Mouse (Mus musculus) gastrocnemius, adult 18-20 months (tissue): ENCODE data around the gene Nfyb. TPM values are rescaled to one million over a fixed set of nuclear protein-coding genes. Genes with fewer than 3 reads are reported as not detected.
A peak's percentile ranks its signal among the peaks of the same experiment; 100 is the strongest.

ENCODE experiments used
- DNase-seq: peaks from one replicate; pipeline ENCODE4 v3.0.0; 2021; ENCODE audit warnings: low spot score
- total RNA-seq, 2 experiments: library from RNA; stranded (reverse); gene quantifications; 2 replicates each; pipeline ENCODE4 v1.2.3; 2021

The Nfyb gene
- total RNA-seq, 2 experiments from 2014 or later = 34.2 to 37.9 TPM

DNA sequence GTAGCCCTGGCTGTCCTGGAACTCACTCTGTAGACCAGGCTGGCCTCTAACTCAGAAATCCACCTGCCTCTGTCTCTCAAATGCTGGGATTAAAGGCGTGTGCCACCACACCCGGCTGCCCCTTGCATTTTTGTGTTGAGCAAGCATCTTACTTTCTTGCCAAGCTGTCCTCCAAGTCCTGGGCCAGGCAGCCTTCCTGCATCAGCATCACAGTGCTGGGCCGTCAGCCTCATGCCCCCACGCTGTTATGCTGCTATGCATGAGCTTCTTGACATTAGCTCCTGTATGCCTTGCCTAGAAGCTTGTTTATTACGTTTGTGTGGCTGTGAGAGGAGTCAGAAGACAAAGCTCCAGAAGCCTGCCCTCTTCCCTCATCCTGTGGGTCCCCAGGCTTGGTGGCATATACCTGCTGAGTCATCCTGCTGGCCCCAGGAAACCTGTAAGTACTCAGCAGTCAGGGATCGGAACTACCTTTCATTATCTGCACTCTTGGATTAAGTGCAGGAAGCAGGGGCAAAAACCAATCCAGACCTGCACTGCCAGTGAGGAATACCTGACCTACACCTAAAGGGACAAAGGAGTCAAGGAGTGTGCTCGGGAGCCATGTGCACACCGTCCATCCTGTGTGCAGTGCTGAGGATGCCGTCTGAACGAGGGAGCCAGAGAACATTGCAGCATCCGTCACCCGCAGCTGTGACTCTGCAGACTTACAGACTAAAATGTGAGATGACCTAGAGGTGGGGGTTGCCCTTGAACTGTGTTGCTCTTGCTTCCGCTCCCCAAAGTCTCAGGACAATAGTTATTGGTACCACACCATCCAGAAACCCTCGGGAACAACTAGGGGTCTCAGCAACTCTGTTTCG, 16.7 kb downstream of the Nfyb start:
- no peak for DNase-seq

DNA sequence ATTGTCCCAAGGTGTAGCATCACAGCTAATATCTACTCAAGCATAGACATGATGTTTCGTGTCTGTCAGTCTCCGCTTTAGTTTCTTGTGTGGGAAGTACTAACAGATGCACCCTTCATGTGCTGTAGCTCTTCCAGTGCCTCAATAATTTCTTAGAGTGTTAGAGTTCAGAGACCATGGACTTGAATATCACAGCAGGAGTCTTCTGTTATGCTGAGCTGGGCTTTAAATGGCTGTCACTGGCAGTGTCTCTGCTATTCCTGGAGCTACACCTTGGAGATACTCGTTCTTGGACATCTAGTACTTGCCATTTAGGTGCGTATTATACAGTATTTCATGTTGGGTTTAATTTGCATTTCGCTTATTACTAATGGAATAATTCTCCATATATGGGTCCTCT, 18.6 kb downstream of the Nfyb start:
- no peak for DNase-seq

DNA sequence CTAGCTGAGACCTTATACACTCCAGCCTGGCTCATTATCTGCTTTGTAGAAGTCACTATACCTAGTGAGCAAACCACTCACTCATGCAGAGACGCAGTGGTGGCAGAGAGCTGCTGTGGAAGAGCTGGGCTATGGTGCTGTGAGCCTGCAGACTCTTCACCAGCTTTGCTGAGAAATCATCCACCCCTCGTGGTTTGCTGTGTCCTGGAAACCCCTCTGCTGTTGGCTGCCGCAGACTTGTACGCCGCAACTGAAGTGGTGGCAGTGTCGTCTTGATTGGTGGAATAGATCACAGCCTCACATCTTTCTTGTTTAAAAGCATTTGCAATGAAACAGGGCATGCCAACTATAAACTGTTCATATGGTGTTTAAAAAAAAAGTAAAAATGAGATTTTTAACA, 19.6 kb downstream of the Nfyb start:
- no peak for DNase-seq

DNA sequence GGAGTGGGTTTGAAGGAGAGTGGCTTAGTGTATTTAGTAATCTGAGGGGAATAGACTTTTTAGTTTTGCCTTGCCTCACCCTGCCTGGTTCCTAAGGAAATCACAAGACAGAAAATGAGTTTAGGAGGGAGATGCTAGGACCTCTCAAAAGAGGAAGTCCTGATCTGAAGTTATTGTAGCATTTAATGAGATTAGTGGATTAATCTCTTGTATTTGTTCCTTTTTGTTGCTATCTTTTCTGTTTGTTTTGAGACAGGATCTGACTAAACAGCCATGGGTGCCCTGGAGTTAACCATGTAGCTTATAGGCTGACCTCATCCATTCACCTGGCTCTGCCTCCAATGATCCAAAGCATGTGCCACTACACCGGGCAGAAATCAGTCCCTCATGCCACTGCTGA, 21.4 kb downstream of the Nfyb start:
- no peak for DNase-seq

DNA sequence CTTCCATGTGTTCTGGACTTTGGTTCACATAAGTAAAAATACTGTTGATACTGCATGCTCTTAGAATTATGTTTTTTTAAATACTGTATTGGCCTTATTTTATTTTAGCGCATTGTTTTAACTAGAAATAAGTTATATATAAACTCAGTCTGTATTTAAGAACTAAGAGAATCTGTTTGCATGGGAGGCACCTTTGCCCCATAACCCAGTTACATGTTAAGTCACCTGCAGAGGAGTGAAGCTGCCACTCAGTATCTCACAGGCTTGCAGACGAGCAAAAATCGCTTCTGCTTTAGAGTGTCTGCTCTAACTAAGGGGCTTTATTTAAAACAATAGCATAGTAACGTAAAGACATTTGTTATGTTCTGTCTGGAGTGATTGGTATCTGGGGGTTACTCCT, 22.1 kb downstream of the Nfyb start:
- DNase-seq = no peak

DNA sequence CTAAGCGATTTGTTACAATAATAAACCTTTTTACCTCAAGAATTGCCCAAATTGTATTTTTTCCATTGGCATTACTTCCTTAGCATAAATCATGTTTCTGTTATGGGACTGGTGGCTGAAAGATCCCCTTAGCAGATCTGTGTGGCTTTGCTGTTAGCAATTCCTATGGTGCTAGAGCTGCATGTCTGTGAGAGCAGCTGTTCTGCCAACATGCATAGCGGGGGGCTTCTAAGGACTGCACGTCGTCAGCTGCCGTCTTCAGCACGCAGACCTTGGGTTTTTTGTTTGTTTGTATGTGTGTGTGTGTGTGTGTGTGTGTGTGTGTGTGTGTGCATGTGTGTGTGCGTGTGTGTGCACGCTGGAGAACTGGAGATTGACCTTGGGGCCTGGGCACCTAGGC, 22.6 kb downstream of the Nfyb start:
- DNase-seq = no peak

DNA sequence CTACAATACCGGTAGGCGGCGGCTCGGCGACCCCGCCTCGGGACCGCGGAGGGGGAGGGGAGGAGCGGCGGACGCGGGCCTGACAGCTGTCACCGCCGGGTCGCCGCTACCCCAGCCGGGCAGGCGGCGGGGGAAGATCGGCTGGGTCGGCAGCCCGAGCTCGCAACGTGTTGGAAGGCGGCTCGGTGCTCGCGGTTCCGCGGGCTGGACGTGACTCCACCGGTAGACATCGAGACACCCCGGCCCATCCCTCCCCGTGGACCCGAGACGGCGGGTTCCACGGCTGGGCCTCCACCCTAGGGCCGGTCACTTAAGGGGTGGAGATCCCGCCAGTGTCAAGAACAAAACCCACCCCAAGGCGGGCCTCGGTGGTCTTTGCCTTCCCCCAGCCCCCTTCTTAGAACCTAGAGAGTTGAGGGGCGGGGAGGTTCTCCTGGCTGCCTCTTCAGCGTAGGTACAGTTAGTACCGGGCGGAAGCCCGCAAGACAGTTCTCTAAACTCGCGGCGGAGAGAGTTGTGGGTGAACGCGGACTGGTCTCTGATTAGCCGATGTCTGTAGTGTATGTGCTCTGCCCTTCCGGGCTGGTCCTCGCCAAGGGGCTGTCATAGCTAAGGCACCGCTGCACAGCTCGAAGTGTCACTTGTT, 64.5 kb downstream of the Nfyb start:
- no peak for DNase-seq

DNA sequence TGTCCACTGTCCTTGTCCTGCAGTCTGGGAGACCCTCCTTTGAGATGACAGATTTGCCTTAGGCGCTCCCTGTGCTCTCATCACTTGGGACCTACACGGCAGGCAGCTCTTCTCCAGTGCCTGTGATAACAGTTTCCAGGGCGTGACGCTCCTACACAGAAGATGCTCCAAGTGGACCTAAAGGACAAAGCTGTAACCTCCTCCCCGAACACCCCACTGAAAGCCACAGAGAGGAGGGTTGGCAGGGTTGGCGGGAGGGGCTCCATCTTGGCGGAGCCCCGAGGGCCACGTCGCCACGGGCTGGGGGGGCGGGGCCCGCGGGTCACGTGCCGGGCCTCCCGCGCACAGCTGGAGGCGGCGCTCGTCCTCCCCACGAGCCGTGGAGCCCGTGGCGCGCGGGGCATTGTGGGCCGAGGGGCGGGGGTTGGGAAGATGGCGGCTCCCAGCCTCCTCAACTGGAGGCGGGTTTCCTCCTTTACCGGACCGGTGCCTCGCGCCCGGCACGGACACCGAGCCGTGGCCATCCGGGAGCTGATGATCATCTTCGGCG, 65.2 kb downstream of the Nfyb start:
- peak; percentile 88 for DNase-seq

Other genes with a start within 250 kb of the Nfyb start
- gene 1190007I07Rik, start 140.9 kb downstream of the Nfyb start, total RNA-seq = 10 to 100 TPM; 31.9 to 32.8 TPM
- gene Tdg, start 134.3 kb downstream of the Nfyb start, total RNA-seq = 10 to 100 TPM; 10.5 to 12.0 TPM
- 1 to 10 TPM; 1.1 to 2.1 TPM for gene Glt8d2, start 73.5 kb downstream of the Nfyb start, total RNA-seq
- gene Hcfc2, start 68.0 kb downstream of the Nfyb start, total RNA-seq = 10 to 100 TPM; 20.8 to 29.3 TPM
- 10 to 100 TPM; 52.6 to 65.1 TPM for gene Txnrd1, start 69.8 kb upstream of the Nfyb start, total RNA-seq
- 1 to 10 TPM in 1 of 2 experiments, under 1 TPM in 1; 0.90 to 1.1 TPM for gene Eid3, start 102.5 kb upstream of the Nfyb start, total RNA-seq
- under 1 TPM; 0.66 to 0.88 TPM for gene Chst11, start 221.4 kb upstream of the Nfyb start, total RNA-seq